Mouse (Mus musculus) thymus, adult 2 months (tissue): ENCODE measurements around the gene Tchp. TPM values are rescaled to one million over a fixed set of nuclear protein-coding genes. Genes with fewer than 3 reads are reported as not detected.

Experiments used
- DNase-seq: peaks from one replicate; pipeline ENCODE4 v3.0.0; 2021
- H3K27ac ChIP-seq: fragments of 200-500 bp; 2 replicates; pipeline ENCODE4 v1.5.1; 2012; ENCODE audit warnings: low read length, control low read depth; ENCODE audit not compliant: control insufficient read depth, insufficient read depth
- H3K27me3 ChIP-seq: fragments of 200-500 bp; 2 replicates; pipeline ENCODE4 v1.6.1; 2012; ENCODE audit warnings: mild to moderate bottlenecking, low read length, moderate library complexity, mixed read lengths; ENCODE audit not compliant: control insufficient read depth, insufficient read depth
- H3K36me3 ChIP-seq: fragments of 200-500 bp; 2 replicates; pipeline ENCODE4 v1.6.1; 2012; ENCODE audit warnings: mild to moderate bottlenecking, low read length, moderate library complexity; ENCODE audit not compliant: control insufficient read depth, insufficient read depth
- H3K4me1 ChIP-seq: fragments of 200-500 bp; replicated peaks from 2 replicates; pipeline ENCODE4 v1.6.1; 2012; ENCODE audit warnings: low read length; ENCODE audit not compliant: control insufficient read depth, insufficient read depth
- H3K4me3 ChIP-seq: fragments of 200-500 bp; 2 replicates; pipeline ENCODE4 v1.5.1; 2012; ENCODE audit warnings: mild to moderate bottlenecking, low read length, control low read depth, moderate library complexity; ENCODE audit not compliant: control insufficient read depth, insufficient read depth
- CTCF ChIP-seq: fragments of 200-500 bp; IDR thresholded peaks from 2 replicates; pipeline ENCODE4 v1.5.1; 2012; ENCODE audit warnings: mild to moderate bottlenecking, control low read depth, low read length, moderate library complexity, borderline replicate concordance; ENCODE audit not compliant: control insufficient read depth, poor library complexity, insufficient read depth; ENCODE audit errors: extremely low read depth
- POLR2A ChIP-seq: fragments of 200-500 bp; IDR thresholded peaks from 2 replicates; pipeline ENCODE4 v1.6.1; 2012; ENCODE audit warnings: mild to moderate bottlenecking, low read length, control low read depth, moderate library complexity; ENCODE audit not compliant: control insufficient read depth, poor library complexity, insufficient read depth; ENCODE audit errors: extremely low read depth
- WGBS: fragments of 180-500 bp; shearing (Covaris S2); methylation state at CpG from one replicate; pipeline ENCODE4 v1.1.7; 2018; 5-methylcytosine and 5-hydroxymethylcytosine counted together
- polyA plus RNA-seq: library from polyadenylated mRNA; depleted of rRNA; stranded (reverse); fragments of >200 nt; gene quantifications from 2 replicates; pipeline ENCODE4 v1.2.3, GENCODE M21; 2012; rRNA removed

Gene Tchp
- polyA plus RNA-seq, 1 experiment = 25.6 TPM

- no peak for DNase-seq
- H3K27ac ChIP-seq = no peak overlapping the region
- no peaks in the 10 kb centered on the region for H3K27me3 ChIP-seq
- TF ChIP-seq CTCF (no peak), POLR2A (no peak)
- H3K4me1 ChIP-seq = peaks cover 12% of the 10 kb centered on the region
- peaks cover 42% of the 10 kb centered on the region for H3K36me3 ChIP-seq
- H3K4me3 ChIP-seq = no peak overlapping the region
- 96% methylated on average over 7 of the region's 7 CpGs for WGBS
Observed at GRCm38 (mm10) chr5:114767185-114767584, 59.6 kb downstream of the Tchp start.

GRCm38 (mm10) chr5:114769786-114770185 is 62.2 kb downstream of the Tchp start:
- WGBS = 44% methylated on average over 8 of the region's 8 CpGs
- H3K27ac ChIP-seq = no peak overlapping the region
- peaks cover 12% of the 10 kb centered on the region for H3K4me1 ChIP-seq
- TF ChIP-seq POLR2A = no peak
- no peak for TF ChIP-seq CTCF
- no peaks in the 10 kb centered on the region for H3K27me3 ChIP-seq
- DNase-seq = peak; percentile 48
- no peak overlapping the region for H3K4me3 ChIP-seq
- H3K36me3 ChIP-seq = peaks cover 16% of the 10 kb centered on the region

- Histone ChIP-seq H3K27me3 (no peaks in the 10 kb centered on the region), H3K36me3 (0 out of 2 replicates have a peak, but pooled peaks cover under 1% of the 10 kb centered on the region), H3K27ac (peak overlapping the region; percentile 75), H3K4me1 (peaks cover 22% of the 10 kb centered on the region), H3K4me3 (peak overlapping the region; percentile 54)
- peak; percentile 13 for DNase-seq
- WGBS = 6% methylated on average over 8 of the region's 8 CpGs
- TF ChIP-seq POLR2A (no peak), CTCF (no peak)
Observed at GRCm38 (mm10) chr5:114771796-114772195, 64.2 kb downstream of the Tchp start.

Other genes starting within 250 kb of the Tchp start
- gene Fam222a, start 139.7 kb upstream of the Tchp start, polyA plus RNA-seq = 15.3 and 18.4 TPM in 2 replicates
- gene Trpv4, start 49.3 kb upstream of the Tchp start, polyA plus RNA-seq = 4.2 and 6.5 TPM in 2 replicates
- gene Gltp, start 16.8 kb upstream of the Tchp start, polyA plus RNA-seq = 237 and 275 TPM in 2 replicates
- 118 and 142 TPM in 2 replicates for gene Ankrd13a, start 66.9 kb downstream of the Tchp start, polyA plus RNA-seq
- 221 and 232 TPM in 2 replicates for gene Git2, start 67.8 kb downstream of the Tchp start, polyA plus RNA-seq
- 46.4 and 53.8 TPM in 2 replicates for gene 1500011B03Rik, start 115.7 kb downstream of the Tchp start, polyA plus RNA-seq
- not detected in 2 replicates for gene 4930519G04Rik, start 145.9 kb downstream of the Tchp start, polyA plus RNA-seq
- 0.04 TPM in 1 of 2 replicates, not detected in the other for gene Gm9936, start 150.9 kb downstream of the Tchp start, polyA plus RNA-seq
- gene Oasl2, start 189.2 kb downstream of the Tchp start, polyA plus RNA-seq = 22.0 and 31.7 TPM in 2 replicates
- 20.1 and 20.7 TPM in 2 replicates for gene Oasl1, start 215.5 kb downstream of the Tchp start, polyA plus RNA-seq
- 25.6 and 29.9 TPM in 2 replicates for gene 2210016L21Rik, start 234.4 kb downstream of the Tchp start, polyA plus RNA-seq